Mouse (Mus musculus): ENCODE measurements around the gene Xpo4. TPM values are rescaled to one million over a fixed set of nuclear protein-coding genes. Genes with fewer than 3 reads are reported as not detected.

Xpo4 gene
- polyA plus RNA-seq (2012; ENCODE audit: low replicate concordance): 1.7 and 9.6 TPM in 2 replicates

GRCm38 (mm10) chr14:57664822-57665627 lies at the start of gene Xpo4:
Xpo4 (minus strand) TSS chr14:57665430.

GRCm38 (mm10) chr14:57571155-57572133 lies 93.8 kb downstream of the Xpo4 start, which contains the start of gene Eef1akmt1:
Eef1akmt1 (minus strand) TSS chr14:57571612.

Other genes with a start within 250 kb of the Xpo4 start
- gene Ift88, start 241.4 kb downstream of the Xpo4 start, polyA plus RNA-seq (2012; ENCODE audit: low replicate concordance): 3.3 and 3.6 TPM in 2 replicates
- gene Il17d, start 140.7 kb downstream of the Xpo4 start, polyA plus RNA-seq (2012; ENCODE audit: low replicate concordance): 0.27 and 1.1 TPM in 2 replicates
- gene Eef1akmt1, start 93.8 kb downstream of the Xpo4 start, polyA plus RNA-seq (2012; ENCODE audit: low replicate concordance): 1.5 and 2.4 TPM in 2 replicates
- gene Gm49361, start 80.7 kb upstream of the Xpo4 start, polyA plus RNA-seq (2012; ENCODE audit: low replicate concordance): not detected in 2 replicates
- gene Lats2, start 93.0 kb upstream of the Xpo4 start, polyA plus RNA-seq (2012; ENCODE audit: low replicate concordance): 55.5 and 104 TPM in 2 replicates
- gene Sap18, start 132.8 kb upstream of the Xpo4 start, polyA plus RNA-seq (2012; ENCODE audit: low replicate concordance): 184 and 260 TPM in 2 replicates
- 0.42 and 1.6 TPM in 2 replicates for gene Ska3, start 160.8 kb upstream of the Xpo4 start, polyA plus RNA-seq (2012; ENCODE audit: low replicate concordance)
- 169 and 276 TPM in 2 replicates for gene Mrpl57, start 160.8 kb upstream of the Xpo4 start, polyA plus RNA-seq (2012; ENCODE audit: low replicate concordance)
- 2.8 and 5.7 TPM in 2 replicates for gene Zdhhc20, start 224.8 kb upstream of the Xpo4 start, polyA plus RNA-seq (2012; ENCODE audit: low replicate concordance)